Mouse (Mus musculus): ENCODE results near the gene Eya4. TPM values are rescaled to one million over a fixed set of nuclear protein-coding genes. Genes with fewer than 3 reads are reported as not detected.

Eya4 gene
- polyA plus RNA-seq, 1 experiment from 2014 or later = 0.75 TPM

GRCm38 (mm10) chr10:23220432-23220831 lies 130.2 kb downstream of the Eya4 start:
- Histone ChIP-seq H3K4me2 (no peak overlapping the region), H3K9me3 (no peaks in the 10 kb centered on the region), H3K4me3 (no peak overlapping the region), H3K27me3 (no peaks in the 10 kb centered on the region), H3K36me3 (no peaks in the 10 kb centered on the region), H3K27ac (no peak overlapping the region), H3K9ac (no peak overlapping the region), H3K4me1 (no peaks in the 10 kb centered on the region)
- no peak for ATAC-seq (ENCODE audit: borderline replicate concordance, extremely low read depth, low FRiP score, low TSS enrichment)
- WGBS = 65% methylated on average over 3 of the region's 3 CpGs

- H3K4me2 ChIP-seq = no peak overlapping the region
- no peaks in the 10 kb centered on the region for H3K9me3 ChIP-seq
- no peak overlapping the region for H3K27ac ChIP-seq
- no peak overlapping the region for H3K4me3 ChIP-seq
- no peaks in the 10 kb centered on the region for H3K36me3 ChIP-seq
- no peak; the same call in 1 of the 2 replicates for ATAC-seq (ENCODE audit: borderline replicate concordance, extremely low read depth, low FRiP score, low TSS enrichment)
- 35% methylated on average over 4 of the region's 4 CpGs for WGBS
- no peaks in the 10 kb centered on the region for H3K27me3 ChIP-seq
- no peaks in the 10 kb centered on the region for H3K4me1 ChIP-seq
- no peak overlapping the region for H3K9ac ChIP-seq
Observed at GRCm38 (mm10) chr10:23216815-23217214, 133.8 kb downstream of the Eya4 start.

- Histone ChIP-seq H3K4me3 (no peak overlapping the region), H3K27ac (no peak overlapping the region), H3K9ac (no peak overlapping the region), H3K27me3 (no peaks in the 10 kb centered on the region), H3K4me1 (no peaks in the 10 kb centered on the region), H3K36me3 (no peaks in the 10 kb centered on the region), H3K4me2 (no peak overlapping the region), H3K9me3 (no peaks in the 10 kb centered on the region)
- 85% methylated on average over 2 of the region's 2 CpGs for WGBS
- no peak for ATAC-seq (ENCODE audit: borderline replicate concordance, extremely low read depth, low FRiP score, low TSS enrichment)
Observed at GRCm38 (mm10) chr10:23211381-23211780, 139.2 kb downstream of the Eya4 start.

DNA sequence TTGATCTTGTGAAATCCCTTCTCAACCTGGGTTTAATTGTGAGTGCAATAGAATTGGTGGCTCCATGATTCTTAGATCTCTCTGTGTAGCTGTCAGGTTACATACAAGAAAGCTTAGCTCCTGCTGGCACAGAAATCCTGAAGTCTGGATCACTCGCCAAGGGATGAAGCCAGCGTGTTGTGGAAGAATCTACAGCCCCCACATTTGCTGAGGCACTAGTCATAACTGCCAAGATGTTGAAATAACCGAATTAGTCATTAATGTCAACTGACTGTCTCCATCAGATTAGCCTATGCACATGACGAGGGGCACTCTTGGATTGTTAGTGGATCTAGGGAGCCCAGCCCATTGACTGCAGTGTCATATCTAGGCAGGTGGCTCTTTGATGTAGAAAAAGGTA lies 146.7 kb downstream of the Eya4 start:
- no peaks in the 10 kb centered on the region for H3K9me3 ChIP-seq
- H3K4me2 ChIP-seq = no peak overlapping the region
- H3K4me1 ChIP-seq = no peaks in the 10 kb centered on the region
- no peak overlapping the region for H3K9ac ChIP-seq
- ATAC-seq (ENCODE audit: borderline replicate concordance, extremely low read depth, low FRiP score, low TSS enrichment) = no peak
- no peak overlapping the region for H3K4me3 ChIP-seq
- H3K27ac ChIP-seq = no peak overlapping the region
- 50% methylated on average over 4 of the region's 4 CpGs for WGBS
- H3K27me3 ChIP-seq = no peaks in the 10 kb centered on the region
- no peaks in the 10 kb centered on the region for H3K36me3 ChIP-seq

GRCm38 (mm10) chr10:23203144-23203838 lies 147.3 kb downstream of the Eya4 start:
- H3K27ac ChIP-seq = no peak overlapping the region
- H3K4me2 ChIP-seq = no peak overlapping the region
- H3K4me3 ChIP-seq = no peak overlapping the region
- 76% methylated on average over 10 of the region's 10 CpGs for WGBS
- no peaks in the 10 kb centered on the region for H3K9me3 ChIP-seq
- no peaks in the 10 kb centered on the region for H3K4me1 ChIP-seq
- no peaks in the 10 kb centered on the region for H3K36me3 ChIP-seq
- no peak for ATAC-seq (ENCODE audit: borderline replicate concordance, extremely low read depth, low FRiP score, low TSS enrichment)
- no peaks in the 10 kb centered on the region for H3K27me3 ChIP-seq
- no peak overlapping the region for H3K9ac ChIP-seq

GRCm38 (mm10) chr10:23202591-23202990 lies 148.0 kb downstream of the Eya4 start:
- Histone ChIP-seq H3K27ac (no peak overlapping the region), H3K9ac (no peak overlapping the region), H3K4me2 (no peak overlapping the region), H3K27me3 (no peaks in the 10 kb centered on the region), H3K9me3 (no peaks in the 10 kb centered on the region), H3K4me1 (no peaks in the 10 kb centered on the region), H3K36me3 (no peaks in the 10 kb centered on the region), H3K4me3 (no peak overlapping the region)
- 89% methylated on average over 4 of the region's 4 CpGs for WGBS
- no peak for ATAC-seq (ENCODE audit: borderline replicate concordance, extremely low read depth, low FRiP score, low TSS enrichment)

DNA sequence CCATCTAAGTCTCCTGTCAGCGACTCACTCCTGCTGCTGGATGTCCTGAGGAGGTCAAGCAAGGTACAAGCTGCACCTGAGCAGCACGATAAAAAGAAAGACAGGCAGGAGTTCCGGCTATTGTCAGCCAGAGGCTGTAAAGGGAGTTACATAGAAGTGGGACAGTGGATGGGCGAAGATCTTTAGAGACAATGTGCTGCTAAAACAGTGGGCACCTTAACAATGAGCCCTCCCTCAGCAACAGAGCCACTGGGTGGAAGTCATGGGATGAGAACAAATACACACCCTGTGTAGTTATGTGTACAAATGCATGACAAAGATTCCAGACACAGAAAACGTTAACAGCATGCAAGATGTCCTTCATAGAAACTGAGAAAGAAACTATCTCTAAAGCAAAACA lies 152.3 kb downstream of the Eya4 start:
- ATAC-seq (ENCODE audit: borderline replicate concordance, extremely low read depth, low FRiP score, low TSS enrichment) = no peak

DNA sequence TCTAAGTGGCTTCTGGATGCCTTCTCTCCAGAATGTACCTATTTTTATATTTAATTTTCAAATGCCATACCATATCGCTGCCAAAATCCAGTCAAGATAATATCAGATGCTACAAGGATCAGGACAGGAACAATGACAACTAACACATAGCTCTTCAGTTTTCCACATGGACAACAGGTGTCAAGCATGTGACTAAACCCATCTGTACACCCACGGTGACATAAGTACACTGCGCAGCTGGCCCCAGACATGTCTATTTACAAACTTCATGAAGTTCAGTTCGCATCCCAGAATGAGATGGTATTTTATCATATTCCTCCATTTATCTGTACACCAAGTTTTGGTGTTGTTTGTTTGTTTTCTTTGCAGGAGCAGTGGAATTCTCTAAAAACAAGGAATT lies 154.2 kb downstream of the Eya4 start:
- Histone ChIP-seq H3K9ac (no peak overlapping the region), H3K27ac (no peak overlapping the region), H3K4me2 (no peak overlapping the region), H3K4me3 (no peak overlapping the region), H3K36me3 (no peaks in the 10 kb centered on the region), H3K27me3 (no peaks in the 10 kb centered on the region), H3K4me1 (0 out of 2 replicates have a peak, but pooled peaks cover 4% of the 10 kb centered on the region), H3K9me3 (no peaks in the 10 kb centered on the region)
- 83% methylated on average over 4 of the region's 4 CpGs for WGBS
- no peak for ATAC-seq (ENCODE audit: borderline replicate concordance, extremely low read depth, low FRiP score, low TSS enrichment)

More for the DNA sequence above, 152.3 kb downstream of the Eya4 start:
- Histone ChIP-seq H3K9me3 (no peaks in the 10 kb centered on the region), H3K4me2 (no peak overlapping the region), H3K4me3 (no peak overlapping the region), H3K36me3 (no peaks in the 10 kb centered on the region), H3K9ac (no peak overlapping the region), H3K27me3 (no peaks in the 10 kb centered on the region), H3K4me1 (0 out of 2 replicates have a peak, but pooled peaks cover 4% of the 10 kb centered on the region), H3K27ac (no peak overlapping the region)
- WGBS = 55% methylated on average over 5 of the region's 5 CpGs

DNA sequence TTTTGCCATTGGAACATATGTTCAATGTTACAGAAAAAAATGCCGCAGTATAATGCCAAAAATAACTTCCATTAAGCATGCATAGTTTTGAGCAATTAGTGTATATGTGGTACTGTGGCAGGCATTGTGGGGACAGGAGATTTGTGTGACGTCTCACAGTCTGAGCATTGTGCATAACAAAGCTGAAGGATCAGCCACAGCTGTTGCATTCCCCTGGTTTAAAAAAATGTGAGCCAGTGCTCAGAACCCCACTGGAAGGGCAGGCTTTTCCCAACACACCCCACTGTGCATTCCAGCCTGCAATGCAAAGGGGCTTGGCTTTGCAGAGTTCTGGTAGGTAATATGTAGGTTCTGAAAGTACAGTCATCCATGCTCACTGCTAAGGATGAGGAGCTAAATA lies 155.2 kb downstream of the Eya4 start:
- H3K27ac ChIP-seq = no peak overlapping the region
- no peaks in the 10 kb centered on the region for H3K36me3 ChIP-seq
- no peaks in the 10 kb centered on the region for H3K27me3 ChIP-seq
- H3K9ac ChIP-seq = no peak overlapping the region
- WGBS = 35% methylated on average over 2 of the region's 2 CpGs
- no peaks in the 10 kb centered on the region for H3K9me3 ChIP-seq
- 0 out of 2 replicates have a peak, but pooled peaks cover 4% of the 10 kb centered on the region for H3K4me1 ChIP-seq
- no peak for ATAC-seq (ENCODE audit: borderline replicate concordance, extremely low read depth, low FRiP score, low TSS enrichment)
- H3K4me2 ChIP-seq = no peak overlapping the region
- no peak overlapping the region for H3K4me3 ChIP-seq

DNA sequence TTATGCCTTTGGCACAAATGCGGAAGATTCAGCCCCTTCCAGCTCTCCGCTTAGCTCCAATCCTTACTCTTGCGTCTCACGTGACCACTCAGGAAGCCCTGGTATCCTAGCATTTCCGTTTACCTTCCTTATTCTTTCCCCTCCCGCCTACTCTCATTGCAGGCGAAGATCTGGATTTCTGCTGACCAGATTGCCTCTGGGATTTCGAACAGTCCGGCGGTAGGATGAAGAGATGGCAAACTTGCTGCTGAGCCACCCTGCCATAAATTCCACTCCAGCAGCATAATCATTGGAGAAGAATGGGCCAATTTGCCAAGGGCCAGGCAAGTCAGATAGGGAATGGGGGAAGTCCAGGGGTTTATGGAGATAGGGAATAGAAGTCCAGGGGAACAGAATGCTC lies 160.8 kb downstream of the Eya4 start:
- ATAC-seq (ENCODE audit: borderline replicate concordance, extremely low read depth, low FRiP score, low TSS enrichment) = no peak
- Histone ChIP-seq H3K4me3 (no peak overlapping the region), H3K4me2 (no peak overlapping the region), H3K9ac (no peak overlapping the region), H3K4me1 (no peaks in the 10 kb centered on the region), H3K36me3 (no peaks in the 10 kb centered on the region), H3K27ac (no peak overlapping the region), H3K27me3 (no peaks in the 10 kb centered on the region), H3K9me3 (no peaks in the 10 kb centered on the region)
- 78% methylated on average over 10 of the region's 10 CpGs for WGBS

- Histone ChIP-seq H3K9ac (no peak overlapping the region), H3K9me3 (no peaks in the 10 kb centered on the region), H3K27me3 (no peaks in the 10 kb centered on the region), H3K4me2 (no peak overlapping the region), H3K4me3 (no peak overlapping the region), H3K27ac (no peak overlapping the region), H3K36me3 (no peaks in the 10 kb centered on the region), H3K4me1 (no peaks in the 10 kb centered on the region)
- 73% methylated on average over 6 of the region's 6 CpGs for WGBS
- ATAC-seq (ENCODE audit: borderline replicate concordance, extremely low read depth, low FRiP score, low TSS enrichment) = no peak
Observed at GRCm38 (mm10) chr10:23185391-23185790, 165.2 kb downstream of the Eya4 start.

DNA sequence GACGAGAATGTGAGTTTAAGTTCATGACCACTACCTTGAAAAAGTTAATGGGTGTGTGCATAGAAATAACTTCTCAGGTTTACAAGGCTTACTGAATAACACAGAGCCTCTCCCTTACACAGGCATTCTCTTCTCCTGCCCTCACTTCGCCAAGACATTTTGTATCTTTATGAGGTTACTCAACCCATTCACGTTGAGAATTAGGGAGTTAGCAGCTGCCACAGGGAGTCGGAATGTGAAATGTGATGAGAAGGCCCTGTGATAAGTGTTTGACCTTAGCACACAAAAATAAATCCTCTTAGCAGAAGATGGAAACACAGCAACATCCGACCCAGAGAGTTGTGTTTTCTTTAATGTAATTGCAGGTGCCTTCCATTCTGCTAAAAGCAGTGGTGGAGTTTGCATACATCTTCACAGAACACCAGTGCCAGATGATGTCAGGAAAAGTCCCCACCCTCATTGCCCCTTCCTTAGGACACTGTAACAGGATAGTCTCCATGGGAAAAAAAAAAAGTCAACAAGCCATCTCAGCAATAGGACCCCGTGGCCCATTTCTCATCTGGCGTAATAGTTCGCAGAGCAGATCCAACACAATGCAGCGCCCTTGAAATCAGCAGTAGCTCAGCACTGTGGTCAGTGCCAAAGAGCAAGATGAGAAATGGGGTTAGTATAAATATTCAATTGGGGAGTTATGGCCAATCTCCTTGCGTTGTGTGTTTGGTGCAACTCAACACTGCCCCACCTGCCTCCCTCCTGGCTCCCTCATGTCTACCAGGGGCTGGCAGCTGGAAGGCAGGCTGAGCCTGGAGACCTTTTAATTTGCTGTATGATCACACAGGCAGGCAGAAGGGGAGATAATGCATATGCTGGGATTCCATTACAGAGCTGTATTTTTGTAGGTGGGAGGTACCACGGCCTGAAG lies 168.8 kb downstream of the Eya4 start:
- Histone ChIP-seq H3K27ac (no peak overlapping the region), H3K27me3 (no peaks in the 10 kb centered on the region), H3K4me1 (no peaks in the 10 kb centered on the region), H3K4me3 (no peak overlapping the region), H3K9me3 (no peaks in the 10 kb centered on the region), H3K9ac (no peak overlapping the region), H3K4me2 (no peak overlapping the region), H3K36me3 (no peaks in the 10 kb centered on the region)
- ATAC-seq (ENCODE audit: borderline replicate concordance, extremely low read depth, low FRiP score, low TSS enrichment) = no peak
- 71% methylated on average over 11 of the region's 11 CpGs for WGBS

All from lung, embryonic 15.5 days (tissue).